Mouse (Mus musculus): ENCODE results near the gene Spint1.

- TF ChIP-seq ZC3H11A (IDR thresholded peaks at IDR 0.05; ENCODE audit: borderline replicate concordance, low read depth, low read length) (no peak), CHD2 (IDR thresholded peaks at IDR 0.05; ENCODE audit: low read depth, low read length) (no peak)
Measured at GRCm38 (mm10) chr2:119261326-119261725, 24.2 kb downstream of the Spint1 start.
